Mouse (Mus musculus) stomach, postnatal 0 days (tissue): ENCODE measurements around the gene Glb1.

Experiments used
- CTCF ChIP-seq: IDR thresholded peaks from 2 replicates; pipeline ENCODE4 v1.5.1; 2016; ENCODE audit warnings: antibody characterized with exemption, low read depth, mild to moderate bottlenecking, moderate library complexity
- EP300 ChIP-seq: optimal IDR thresholded peaks from 2 replicates; pipeline ENCODE3; 2016; ENCODE audit warnings: antibody characterized with exemption

- TF ChIP-seq EP300 (no peak), CTCF (peak; percentile 81)
Observed at GRCm38 (mm10) chr9:114418187-114418586, 17.3 kb downstream of the Glb1 start.
